Mouse (Mus musculus) v-Abl transformed pro-B cells (cell line): ENCODE results near the gene Lin28b.

Source experiments
- in situ Hi-C, 2 experiments: fragments of 400-800 bp; cut with MboI; formaldehyde crosslinking; loops; one replicate each; pipeline ENCODE4 v1.15.1; 2025; ENCODE audit not compliant: unreplicated experiment in 2 of 2

Gene Lin28b

DNA sequence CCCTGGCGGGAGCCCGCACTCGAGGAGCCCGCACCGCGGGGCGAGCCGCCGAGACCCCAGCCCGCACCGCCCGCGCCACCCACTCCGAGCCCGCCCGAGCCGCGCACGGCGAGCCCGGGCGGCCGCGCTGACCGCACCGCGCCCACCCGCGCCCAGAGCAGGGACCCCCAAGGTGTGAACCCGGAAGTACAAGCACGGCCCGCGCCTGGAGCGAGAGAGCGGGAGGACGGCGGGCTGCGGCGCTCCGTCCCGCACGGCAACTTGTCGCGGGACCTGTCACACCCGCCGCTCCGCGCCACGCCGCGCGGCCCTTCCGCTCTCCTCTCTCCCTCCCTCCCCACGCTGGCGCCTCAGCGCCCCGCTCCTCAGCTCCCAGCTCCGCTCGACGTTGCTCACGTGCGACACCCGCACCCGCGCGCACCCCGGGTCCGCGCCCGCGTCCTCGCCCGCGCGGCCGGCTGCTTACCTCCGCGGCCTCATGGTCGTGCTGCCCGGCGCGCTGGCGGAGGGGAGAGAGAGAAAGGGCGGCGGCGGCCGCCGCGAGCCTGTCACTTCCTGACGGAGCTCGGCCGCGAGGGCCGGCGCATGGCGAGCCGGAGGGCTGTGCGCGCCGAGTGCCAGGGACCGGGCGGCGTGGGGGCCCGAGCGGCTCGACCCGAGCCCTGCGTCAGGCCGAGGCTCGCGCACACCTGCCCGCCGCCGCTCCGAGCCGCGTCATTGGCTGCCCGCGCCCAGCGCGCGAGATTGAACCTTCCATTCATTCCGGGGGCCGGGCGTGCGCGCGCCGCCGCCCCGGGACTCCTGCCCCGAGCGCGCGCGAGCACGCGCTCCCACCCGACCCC lies at the start of gene Lin28b:
Gene Lin28b, minus strand, starts transcription at position 635 of the 842 bp plus-strand sequence.
- in situ Hi-C loops = no loop called here

DNA sequence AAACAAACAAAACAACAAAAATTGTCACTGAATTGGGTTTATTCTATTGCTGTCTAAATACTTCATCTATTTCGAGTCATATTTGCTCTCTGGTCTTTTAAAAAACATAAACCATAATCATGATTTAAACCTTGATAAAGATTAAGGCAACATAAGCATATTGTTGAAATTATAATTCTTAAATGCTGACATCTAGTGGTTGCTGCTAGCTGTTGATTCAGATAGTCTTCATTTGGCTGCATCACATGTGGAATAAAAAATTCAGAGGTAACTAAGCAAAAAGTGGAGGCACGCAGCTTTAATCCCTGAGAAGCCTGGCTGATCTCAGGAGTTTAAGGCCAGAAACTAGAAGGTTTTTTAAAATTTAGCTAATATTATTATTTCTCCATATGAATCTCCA lies 25.6 kb upstream of the Lin28b start:
- in situ Hi-C loops = no loop called here

DNA sequence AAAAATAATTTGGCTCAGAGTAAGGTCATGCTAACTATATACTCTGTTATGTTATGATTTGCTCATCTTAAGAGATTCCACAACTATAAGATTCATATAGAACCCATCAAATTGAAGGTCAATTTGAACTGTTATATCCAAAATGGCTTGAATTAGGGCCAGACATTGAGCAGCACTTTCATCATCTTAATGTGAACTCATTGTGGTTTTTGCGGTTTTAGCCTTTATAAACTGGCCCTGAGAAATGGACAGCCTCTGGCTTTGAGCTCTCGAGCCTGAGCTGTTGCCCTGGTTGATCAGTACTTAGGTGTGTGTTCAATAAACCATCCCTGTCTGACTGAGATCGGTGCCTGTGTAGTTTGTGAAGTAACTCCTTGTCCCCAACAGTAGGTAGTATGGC lies 24.5 kb upstream of the Lin28b start:
- in situ Hi-C loops = no loop called here

DNA sequence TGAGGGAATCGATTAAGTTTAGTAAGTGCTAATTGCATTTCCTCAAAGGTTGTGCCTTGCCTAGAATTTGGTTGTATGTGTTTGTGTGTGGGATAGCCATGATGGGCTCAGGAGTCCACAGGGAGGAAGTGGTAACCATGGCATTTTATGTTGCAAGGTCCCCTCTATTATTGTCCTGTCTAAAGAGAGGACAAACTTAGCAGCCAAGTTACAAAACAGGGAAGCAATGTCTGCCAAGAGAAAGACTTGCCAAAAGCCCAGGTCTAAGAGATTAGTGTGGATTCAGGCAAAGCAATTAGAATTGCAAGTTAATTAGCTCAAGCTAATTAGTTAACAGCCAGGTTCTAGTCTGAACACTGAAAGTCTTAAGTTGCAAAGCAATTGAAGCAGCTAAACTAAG lies 14.1 kb upstream of the Lin28b start:
- in situ Hi-C loops = no loop called here

DNA sequence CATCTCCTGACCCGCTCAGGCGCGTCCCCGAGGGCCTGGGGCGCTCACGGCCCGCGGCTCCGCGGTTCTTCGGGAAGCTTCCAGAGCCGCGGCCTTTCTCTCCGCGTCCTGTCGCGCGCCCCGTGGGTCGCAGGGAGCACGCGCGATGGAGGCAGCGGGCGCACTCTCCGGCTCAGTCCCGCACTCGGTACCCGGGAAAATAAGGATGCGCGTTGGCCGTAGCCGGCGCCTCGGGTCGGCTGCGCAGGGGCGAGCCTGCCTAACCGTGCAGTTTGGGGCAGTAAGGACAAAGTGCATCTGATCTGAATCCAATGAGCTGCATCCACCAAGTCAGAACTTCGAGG lies 380 bp upstream of the Lin28b start:
- in situ Hi-C loops = no loop called here

DNA sequence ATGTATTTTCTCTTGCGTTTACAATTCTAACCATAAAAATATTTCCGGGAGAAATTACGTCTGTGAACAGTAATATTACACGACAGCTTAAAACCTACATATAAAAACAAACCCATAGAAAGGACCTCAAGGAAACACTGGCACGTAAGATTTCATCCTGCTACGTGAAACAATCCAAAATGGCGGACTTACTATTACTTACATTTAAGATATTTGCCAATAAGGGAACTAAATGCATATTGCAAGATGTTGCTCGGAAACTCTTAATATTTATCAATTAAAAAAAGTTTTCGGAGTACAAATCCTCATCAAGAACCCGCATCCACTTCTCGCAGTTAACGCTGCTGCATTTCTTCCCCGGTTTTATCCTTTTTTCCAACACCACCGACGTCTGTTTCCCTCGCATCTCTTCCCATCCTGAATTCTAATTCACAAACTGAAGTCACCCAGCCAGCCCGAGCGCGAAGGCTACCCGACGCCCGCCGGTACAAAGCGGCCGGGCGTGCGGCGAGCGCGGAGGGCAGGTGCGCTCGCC lies 902 bp downstream of the Lin28b start:
- in situ Hi-C loops = no loop called here

DNA sequence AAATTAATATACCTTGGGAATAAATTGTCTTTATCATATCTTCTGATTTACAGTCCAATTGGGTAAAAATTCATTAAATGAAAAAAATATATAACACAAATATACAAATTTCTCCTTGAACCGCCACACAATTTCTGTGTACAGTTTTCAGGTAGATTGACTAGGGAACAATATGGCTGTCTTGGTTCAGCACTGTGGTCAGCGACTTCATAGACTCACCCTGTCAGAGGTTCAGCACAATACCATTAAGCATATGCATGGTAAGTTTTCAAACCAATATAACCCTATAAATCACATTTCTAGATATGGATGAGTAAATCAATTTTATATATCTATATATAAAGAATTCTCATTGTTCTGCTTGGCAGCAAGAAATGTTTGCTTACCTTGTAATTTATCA lies 3.0 kb downstream of the Lin28b start:
- in situ Hi-C loops = no loop called here

DNA sequence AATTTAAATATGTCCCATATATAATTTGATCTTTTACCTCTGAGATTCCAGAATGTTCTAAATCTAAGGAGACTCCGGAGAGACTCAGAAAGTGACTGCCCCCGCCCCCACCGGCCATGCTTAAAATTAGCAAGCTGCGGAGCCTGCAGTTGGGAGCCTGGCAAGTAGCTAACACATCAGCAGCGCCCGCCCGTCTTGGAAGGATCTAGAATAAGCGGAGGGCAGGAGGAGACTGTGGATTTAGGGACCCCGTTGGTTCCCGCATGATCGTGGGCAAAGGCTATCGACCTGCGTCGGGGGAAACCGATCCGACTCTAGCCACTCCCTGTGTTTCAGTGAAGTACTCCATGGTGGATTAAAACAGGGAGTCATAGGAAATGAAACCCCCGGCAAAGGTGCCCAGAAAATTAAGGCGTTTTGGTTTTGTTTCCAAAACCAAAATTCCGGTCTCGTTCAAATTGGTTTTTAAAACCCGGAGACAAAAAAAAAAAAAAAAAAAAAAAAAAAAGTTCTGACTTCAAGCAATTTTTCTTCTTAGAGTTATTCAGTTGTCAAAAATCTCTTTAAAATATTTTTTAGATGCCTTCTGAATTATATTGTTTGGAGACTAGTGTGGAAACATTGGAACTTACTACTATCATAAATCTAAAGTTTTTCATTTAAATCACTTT lies 12.4 kb downstream of the Lin28b start:
- in situ Hi-C loops = no loop called here

DNA sequence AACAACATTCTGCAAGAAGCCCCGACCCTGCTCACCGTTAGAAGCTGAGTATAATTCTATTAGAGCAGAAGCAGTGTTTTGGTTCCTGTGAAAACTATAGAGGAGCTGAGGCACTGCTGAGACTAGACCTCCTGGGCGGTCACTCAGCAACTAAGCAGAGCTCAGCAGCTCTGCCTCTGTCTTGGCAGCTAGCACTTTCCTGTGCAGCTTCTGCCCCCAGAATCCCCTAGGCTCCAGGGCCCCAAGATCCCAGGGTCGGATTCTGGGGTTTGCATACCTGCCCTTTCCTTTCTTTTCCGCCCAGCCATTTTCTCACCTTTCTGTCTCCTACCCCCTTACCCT lies 13.1 kb downstream of the Lin28b start:
- in situ Hi-C loops = no loop called here

DNA sequence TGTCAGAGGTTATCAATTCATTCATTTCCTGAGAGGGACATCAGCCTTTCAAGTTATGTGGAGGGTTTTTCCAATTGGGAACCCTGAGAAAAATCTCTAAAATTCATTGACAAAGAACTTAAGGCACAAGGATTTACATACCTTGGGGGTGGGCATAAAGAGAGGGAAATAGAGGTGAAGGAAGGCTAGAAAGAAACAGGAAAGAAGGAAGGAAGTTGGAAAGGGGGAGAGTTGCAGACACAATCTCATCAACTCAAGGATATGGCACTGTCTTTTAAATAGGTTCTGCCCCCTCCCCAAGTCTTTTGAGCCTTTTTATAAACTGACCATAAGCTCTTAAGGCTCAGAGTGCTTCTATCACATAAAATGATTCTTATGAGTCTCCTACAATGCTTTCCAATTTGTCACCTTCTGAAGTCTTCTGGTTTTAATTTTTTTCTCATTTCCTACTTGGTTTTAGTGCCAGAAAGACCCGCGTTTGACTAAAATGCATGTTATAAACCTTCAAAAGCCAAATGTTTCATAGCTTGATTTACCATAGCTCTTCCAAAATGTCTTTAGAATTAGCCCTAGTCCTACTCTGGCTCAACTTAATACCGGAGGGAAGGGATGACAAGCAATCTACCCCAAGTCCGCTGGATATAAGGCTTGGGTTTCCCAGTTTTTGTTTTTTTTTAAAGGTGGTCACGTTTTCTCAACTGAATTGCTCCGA lies 13.6 kb downstream of the Lin28b start:
- in situ Hi-C loops = no loop called here

DNA sequence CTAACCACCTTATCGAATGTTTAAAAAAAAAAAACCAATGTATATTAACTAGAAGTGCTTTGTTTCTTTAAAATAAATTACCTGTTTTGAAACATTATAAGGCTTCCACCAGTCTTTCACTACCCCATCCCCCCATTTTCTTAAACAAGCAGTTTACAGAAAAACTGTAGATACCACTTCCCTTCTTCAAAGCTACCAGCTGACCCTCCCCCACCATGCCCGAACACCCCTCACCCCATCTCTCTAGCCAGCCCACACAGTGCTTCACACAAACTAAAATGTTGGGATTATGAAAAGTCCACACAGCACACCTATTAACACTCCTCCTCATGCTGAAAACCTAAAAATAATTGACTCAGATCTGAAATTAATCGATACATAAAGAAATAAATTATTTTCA lies 14.9 kb downstream of the Lin28b start:
- in situ Hi-C loops = no loop called here

DNA sequence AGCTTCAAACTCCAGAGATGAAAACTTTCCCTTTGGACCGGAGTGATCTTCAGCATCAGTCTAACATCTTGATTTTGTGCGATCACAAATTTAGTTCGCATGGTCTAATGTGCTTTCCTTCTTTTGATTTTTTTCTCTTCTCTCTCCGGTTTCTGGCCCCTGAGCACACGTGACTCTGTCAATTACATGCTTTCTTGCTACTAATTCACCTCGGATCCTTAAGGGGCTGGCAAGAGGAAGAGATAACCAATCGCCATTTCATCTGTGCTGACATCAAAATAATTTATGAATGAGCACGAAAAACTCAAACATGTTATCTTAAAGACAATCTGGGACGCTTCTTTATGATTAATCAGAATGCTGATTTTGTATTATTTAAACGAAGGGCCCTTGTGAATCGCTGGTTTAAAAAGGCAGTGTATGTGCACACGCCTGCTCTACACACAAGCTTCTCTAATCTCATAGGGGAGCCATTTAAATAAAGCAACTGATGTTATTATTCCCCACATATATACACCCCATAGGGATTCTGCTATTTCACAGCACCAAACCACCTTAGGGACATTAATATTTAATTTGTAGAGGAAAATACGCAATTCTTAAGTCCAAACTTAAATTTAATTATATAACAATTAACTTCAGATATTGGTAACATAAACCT lies 16.0 kb downstream of the Lin28b start:
- in situ Hi-C loops = no loop called here

DNA sequence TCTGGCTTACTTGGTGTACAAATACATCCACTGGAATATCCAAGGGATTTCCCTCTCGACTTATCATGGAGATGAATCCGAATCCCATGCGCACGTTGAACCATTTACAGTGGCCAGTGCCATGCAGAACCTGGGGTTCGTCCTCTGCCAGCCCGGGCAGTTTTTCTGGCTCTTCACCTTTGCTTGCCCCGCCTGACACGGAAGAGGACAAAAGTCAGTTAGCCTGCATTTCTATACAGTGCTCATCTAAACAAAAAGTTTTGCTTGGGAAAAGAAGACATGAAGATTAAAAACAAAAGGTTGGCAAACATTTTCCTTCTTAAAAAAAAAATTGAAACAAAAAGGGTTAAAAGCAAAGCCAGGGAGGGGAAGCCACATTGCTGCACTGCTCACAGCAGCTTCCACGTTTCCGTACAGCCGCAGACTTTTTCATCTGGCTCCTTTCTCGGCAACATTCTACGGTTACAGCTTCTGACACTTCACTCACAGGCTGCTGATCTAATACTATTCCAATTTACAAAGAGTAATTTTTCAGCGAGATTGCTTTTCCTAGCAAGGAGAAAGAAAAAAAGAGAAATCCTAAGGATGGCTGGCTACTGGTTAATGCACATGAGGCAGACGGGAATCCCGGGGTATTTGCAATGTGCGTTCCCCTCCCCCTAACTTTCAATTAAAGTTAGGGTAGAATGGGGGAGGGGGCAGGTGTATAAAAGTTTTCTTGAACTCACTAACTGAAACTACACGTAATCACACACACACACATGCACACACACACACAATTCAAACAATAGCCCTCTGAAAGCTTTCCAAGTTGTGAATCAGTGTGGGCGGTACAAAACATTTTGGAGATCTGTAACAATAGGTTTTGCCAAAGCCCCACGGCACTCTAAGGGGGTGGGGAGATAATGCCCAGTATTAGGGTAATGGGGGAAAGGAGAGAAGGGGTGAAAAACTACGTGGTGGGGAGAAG lies 16.9 kb downstream of the Lin28b start:
- in situ Hi-C loops = no loop called here

DNA sequence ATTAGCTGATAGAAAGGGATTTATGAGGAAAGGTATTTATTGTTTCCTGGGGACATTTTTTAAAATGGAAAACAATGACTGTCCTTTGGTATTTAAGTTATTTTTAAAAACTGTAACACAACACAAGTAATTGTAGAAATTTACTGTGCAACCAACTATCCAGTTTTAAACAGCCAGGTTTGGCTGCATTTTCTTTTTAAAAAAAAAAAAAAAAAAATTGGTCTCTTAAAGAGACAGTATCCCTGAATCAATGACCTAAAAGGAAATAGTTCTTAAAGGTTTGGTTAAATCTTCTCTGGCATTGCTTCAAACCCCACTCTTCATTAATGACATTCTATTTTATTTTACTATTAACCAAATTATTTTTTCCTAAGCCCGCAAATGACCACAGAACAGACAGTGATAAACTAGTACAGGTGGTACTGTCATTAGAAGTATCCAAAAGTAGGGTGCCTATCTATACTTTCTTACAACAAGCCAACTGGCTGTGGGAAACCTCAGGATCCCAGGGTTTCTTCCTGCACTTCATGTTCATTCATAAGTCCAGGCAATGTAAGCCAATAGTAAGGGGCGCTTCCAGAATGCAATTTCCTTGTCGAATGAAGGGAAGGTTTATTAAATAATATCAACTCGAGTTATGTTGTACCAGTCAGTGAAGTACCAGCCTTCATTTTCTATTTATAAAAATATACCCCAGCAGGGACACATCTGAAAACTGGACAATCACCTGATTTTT lies 17.8 kb downstream of the Lin28b start:
- in situ Hi-C loops = no loop called here

DNA sequence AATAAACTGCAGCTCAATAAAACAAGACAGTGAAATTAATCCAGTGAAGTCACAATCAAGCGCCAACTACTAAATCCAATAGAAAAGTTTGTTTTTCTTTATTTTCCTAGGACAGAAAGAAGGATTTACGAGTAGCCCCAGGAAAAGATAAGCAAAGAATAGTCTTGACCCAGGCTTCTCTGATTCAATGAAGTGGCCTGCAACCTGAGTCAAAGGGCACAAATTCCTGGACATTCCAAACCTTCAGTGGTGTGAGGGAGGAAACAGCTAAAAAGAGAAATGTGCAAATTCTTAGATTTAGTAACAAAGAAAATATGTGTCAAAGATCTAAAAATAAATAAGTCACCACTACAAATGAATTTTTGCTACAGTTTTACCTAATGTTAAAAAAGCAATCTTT lies 27.6 kb downstream of the Lin28b start:
- in situ Hi-C loops = no loop called here

DNA sequence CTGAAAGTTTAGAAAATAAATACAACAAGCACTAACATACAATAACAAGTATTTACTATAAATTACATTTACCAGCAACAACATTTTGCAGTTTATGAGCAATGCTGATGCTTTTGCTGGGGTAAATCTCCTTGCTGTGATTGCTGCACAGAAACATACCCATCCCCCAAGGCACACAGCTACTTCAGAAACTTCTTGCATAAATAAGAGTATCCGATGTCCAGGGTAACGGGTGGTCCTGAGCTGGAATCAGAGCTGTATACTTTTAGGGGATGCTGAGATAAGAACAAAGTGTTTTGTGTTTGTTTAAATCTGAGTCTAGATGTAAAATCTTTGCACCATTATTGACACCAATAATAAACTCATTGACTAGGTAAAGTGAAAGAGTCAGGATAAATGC lies 28.1 kb downstream of the Lin28b start:
- in situ Hi-C loops = no loop called here

DNA sequence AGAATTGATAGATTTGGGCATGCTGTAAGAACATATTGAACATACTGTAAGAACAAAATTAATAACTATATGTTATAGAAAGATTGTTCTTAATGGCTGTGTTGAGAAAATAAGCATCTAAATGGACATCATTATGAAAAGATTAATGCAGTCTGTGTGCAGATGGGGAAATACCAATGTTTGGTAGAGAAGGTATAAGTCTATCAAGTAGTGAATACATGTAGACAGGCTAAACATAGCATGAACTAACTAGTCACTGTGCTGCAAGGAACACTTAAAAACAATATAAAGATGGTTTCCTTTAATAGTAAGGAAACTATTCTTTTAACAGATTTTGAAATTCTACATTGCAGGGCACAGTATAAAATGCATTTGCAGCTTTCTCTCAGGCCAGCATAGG lies 39.6 kb downstream of the Lin28b start:
- in situ Hi-C loops = no loop called here

DNA sequence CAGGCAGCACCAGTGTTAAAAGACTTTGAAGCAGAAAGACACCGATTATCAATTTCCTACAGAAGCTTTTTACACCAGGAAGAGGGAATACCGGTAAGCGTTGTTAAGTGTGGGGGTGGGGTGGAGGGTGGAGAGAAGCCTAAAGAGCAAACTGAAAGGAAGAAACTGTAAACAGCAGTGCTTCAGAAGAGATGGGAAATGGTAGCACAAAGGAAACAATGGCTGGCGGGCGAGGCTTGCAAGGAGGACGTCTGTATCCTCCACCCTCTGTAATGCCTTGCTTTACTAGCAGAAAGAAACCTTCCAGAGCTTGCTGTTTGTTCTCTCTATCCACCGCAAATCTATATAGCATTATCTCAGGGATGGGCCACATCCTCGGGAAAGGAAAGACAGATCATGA lies 40.0 kb downstream of the Lin28b start:
- in situ Hi-C loops = no loop called here

DNA sequence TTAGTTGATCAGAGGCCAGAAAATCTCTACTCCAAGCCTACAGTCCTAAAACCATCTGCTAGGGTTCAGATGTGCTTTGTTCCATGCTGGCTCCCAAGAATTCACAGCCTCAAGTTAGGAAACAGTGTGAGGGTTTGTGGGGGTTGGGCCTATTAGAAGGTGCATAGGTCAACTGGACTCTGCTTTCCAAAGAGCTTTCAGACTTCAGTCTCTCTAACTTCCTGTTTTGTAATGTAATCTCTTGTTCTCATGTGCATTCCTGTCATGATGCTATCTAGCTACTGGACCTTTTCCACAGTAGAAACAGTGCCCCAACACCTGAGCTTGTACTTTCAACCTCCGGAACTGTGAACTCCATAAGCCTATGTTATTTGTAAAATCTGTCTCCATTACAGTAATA lies 63.8 kb downstream of the Lin28b start:
- in situ Hi-C loops = no loop called here
